Mouse (Mus musculus): ENCODE measurements around the gene Traf3ip1.

- TF ChIP-seq CTCF (IDR thresholded peaks at IDR 0.05; ENCODE audit: low read depth), result no peak
- no peak for TF ChIP-seq EP300 (IDR thresholded peaks at IDR 0.05; ENCODE audit: low read depth)
These were observed 11.7 kb upstream of the Traf3ip1 start for GRCm38 (mm10) chr1:91482616-91483211.
